Mouse (Mus musculus) CH12.LX (cell line): ENCODE data around the gene Tceanc.

Experiments used
- CTCF ChIP-seq, 2 experiments: IDR thresholded peaks in 1 of 2; conservative IDR thresholded peaks in 1 of 2; 2 replicates each; pipeline ENCODE4 v1.5.1; 2011 to 2012; ENCODE audit warnings: low read depth in 2 of 2, low read length in 2 of 2, improper control_type of control experiment in 1 of 2, inconsistent platforms in 1 of 2, mild to moderate bottlenecking in 1 of 2, moderate library complexity in 1 of 2
- GABPA ChIP-seq: IDR thresholded peaks from 2 replicates; pipeline ENCODE4 v1.6.1; 2012; ENCODE audit warnings: low read depth, low read length, improper control_type of control experiment, inconsistent platforms; ENCODE audit not compliant: insufficient replicate concordance
- MYC ChIP-seq: IDR thresholded peaks from 2 replicates; pipeline ENCODE4 v1.6.1; 2011; ENCODE audit warnings: low read depth, mild to moderate bottlenecking, improper control_type of control experiment, low read length
- POLR2A ChIP-seq: IDR thresholded peaks from 2 replicates; pipeline ENCODE4 v1.6.1; 2011; ENCODE audit warnings: low read depth, mild to moderate bottlenecking, improper control_type of control experiment, low read length

- no peak for TF ChIP-seq MYC
- no peak for TF ChIP-seq CTCF (conservative IDR thresholded peaks at IDR 0.05 in 1 of 2, IDR thresholded peaks at IDR 0.05 in 1 of 2; ENCODE audit: low read depth in 2 of 2, low read length in 2 of 2)
- no peak for TF ChIP-seq GABPA
- TF ChIP-seq POLR2A = no peak
Observed at GRCm38 (mm10) chrX:166472612-166473011, 45.8 kb downstream of the Tceanc start.
